Mouse (Mus musculus) lung, adult 2 months (tissue): ENCODE results near the gene AC124502.3. TPM values are rescaled to one million over a fixed set of nuclear protein-coding genes. Genes with fewer than 3 reads are reported as not detected.
A peak's percentile ranks its signal among the peaks of the same experiment; 100 is the strongest.

Source experiments
- DNase-seq: peaks from one replicate; pipeline ENCODE4 v3.0.0; 2022
- H3K4me1 ChIP-seq: fragments of 200-500 bp; 2 replicates; pipeline ENCODE4 v1.6.1; 2011; ENCODE audit warnings: low read length; ENCODE audit not compliant: control insufficient read depth, insufficient read depth
- H3K4me3 ChIP-seq: fragments of 200-500 bp; replicated peaks from 2 replicates; pipeline ENCODE3; 2011; ENCODE audit warnings: low read depth, mild to moderate bottlenecking, control low read depth, low read length; ENCODE audit errors: extremely low read depth
- CTCF ChIP-seq: fragments of 200-500 bp; IDR thresholded peaks from 2 replicates; pipeline ENCODE4 v1.5.1; 2011; ENCODE audit warnings: mild to moderate bottlenecking, low read length, control low read depth; ENCODE audit not compliant: insufficient read depth
- POLR2A ChIP-seq: fragments of 200-500 bp; IDR thresholded peaks from 2 replicates; pipeline ENCODE4 v1.6.1; 2011; ENCODE audit warnings: low read depth, mild to moderate bottlenecking, control low read depth, low read length, borderline replicate concordance; ENCODE audit errors: extremely low read depth
- WGBS: fragments of 180-500 bp; shearing (Covaris S2); methylation state at CpG from one replicate; pipeline ENCODE4 v1.1.7; 2018; 5-methylcytosine and 5-hydroxymethylcytosine counted together
- polyA plus RNA-seq: library from polyadenylated mRNA; depleted of rRNA; stranded (reverse); fragments of >200 nt; gene quantifications from 2 replicates; pipeline ENCODE4 v1.2.3, GENCODE M21; 2012

AC124502.3 gene
- polyA plus RNA-seq, 1 experiment: 0.58 TPM

GRCm38 (mm10) chr19:5004925-5005324 is 33.8 kb upstream of the AC124502.3 start:
- Histone ChIP-seq H3K4me3 (no peak overlapping the region), H3K4me1 (no peaks in the 10 kb centered on the region)
- 55% methylated on average over 4 of the region's 4 CpGs for WGBS
- DNase-seq: no peak
- no peak for TF ChIP-seq CTCF
- no peak for TF ChIP-seq POLR2A

- no peak for TF ChIP-seq POLR2A
- no peak for TF ChIP-seq CTCF
- Histone ChIP-seq H3K4me1 (peaks cover 4% of the 10 kb centered on the region; the same call in 1 of the 2 replicates), H3K4me3 (no peak overlapping the region)
- WGBS: 50% methylated on average over 8 of the region's 8 CpGs
- no peak for DNase-seq
Observed at GRCm38 (mm10) chr19:5013138-5013537, 25.6 kb upstream of the AC124502.3 start.

GRCm38 (mm10) chr19:5014961-5015398 is 23.7 kb upstream of the AC124502.3 start:
- DNase-seq: peak; percentile 31
- peak; percentile 40 for TF ChIP-seq CTCF
- TF ChIP-seq POLR2A: no peak
- WGBS: 9% methylated on average over 8 of the region's 8 CpGs
- Histone ChIP-seq H3K4me3 (no peak overlapping the region), H3K4me1 (peaks cover 4% of the 10 kb centered on the region; the same call in 1 of the 2 replicates)

DNA sequence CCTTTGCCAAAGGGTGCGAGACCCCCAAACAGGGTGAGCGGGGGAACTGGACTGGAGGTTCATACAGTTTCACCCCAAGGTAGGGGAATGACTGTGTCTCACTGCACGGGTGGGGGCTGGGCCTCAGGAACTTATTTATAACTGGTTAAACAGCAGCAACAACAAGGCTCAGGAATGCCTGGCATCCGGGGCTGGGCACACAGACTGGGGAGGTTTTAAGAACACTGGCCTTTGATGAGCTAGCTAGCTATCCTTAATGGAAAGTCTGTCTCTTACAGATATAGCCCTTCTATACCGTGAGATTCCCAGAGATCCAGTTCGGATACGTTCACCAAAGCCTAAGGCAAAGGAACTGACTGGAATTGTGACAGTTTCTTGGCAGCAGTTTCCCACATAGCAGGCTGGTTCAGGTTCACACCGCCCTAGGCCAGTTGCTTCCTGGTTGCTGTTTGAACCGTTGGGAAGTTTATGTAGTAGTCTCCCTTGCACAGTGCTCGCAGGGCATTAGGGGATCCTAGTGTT is 22.4 kb upstream of the AC124502.3 start:
- H3K4me1 ChIP-seq: peaks cover 4% of the 10 kb centered on the region; the same call in 1 of the 2 replicates
- H3K4me3 ChIP-seq: no peak overlapping the region
- TF ChIP-seq POLR2A: no peak
- no peak for TF ChIP-seq CTCF
- peak; percentile 42 for DNase-seq
- 25% methylated on average over 10 of the region's 10 CpGs for WGBS

DNA sequence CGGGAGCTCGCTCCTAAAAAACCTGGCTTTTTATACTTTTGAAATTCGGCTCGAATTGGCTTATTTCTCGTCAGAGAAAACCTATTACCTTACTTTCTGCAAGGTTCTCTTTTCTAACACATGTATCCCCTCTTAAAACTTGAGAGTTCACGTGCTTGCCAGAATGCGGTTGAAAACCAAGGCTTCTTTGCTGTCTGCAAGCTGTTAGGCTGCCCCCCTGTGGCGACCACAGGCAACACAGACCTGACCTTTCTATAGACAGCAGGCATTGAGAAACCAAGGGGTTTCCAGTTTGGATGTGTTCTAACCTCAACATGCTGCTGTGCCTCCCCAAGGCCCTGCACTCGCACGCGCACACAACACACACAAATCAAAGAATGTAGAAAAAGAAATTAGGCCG is 21.9 kb upstream of the AC124502.3 start:
- DNase-seq: peak; percentile 63
- no peak for TF ChIP-seq POLR2A
- TF ChIP-seq CTCF: peak; percentile 81
- peaks cover 4% of the 10 kb centered on the region; the same call in 1 of the 2 replicates for H3K4me1 ChIP-seq
- 18% methylated on average over 12 of the region's 12 CpGs for WGBS
- no peak overlapping the region for H3K4me3 ChIP-seq

GRCm38 (mm10) chr19:5017611-5018010 is 21.1 kb upstream of the AC124502.3 start:
- DNase-seq: no peak
- peaks cover 4% of the 10 kb centered on the region; the same call in 1 of the 2 replicates for H3K4me1 ChIP-seq
- TF ChIP-seq CTCF: no peak
- TF ChIP-seq POLR2A: no peak
- H3K4me3 ChIP-seq: no peak overlapping the region
- WGBS: 74% methylated on average over 4 of the region's 4 CpGs

DNA sequence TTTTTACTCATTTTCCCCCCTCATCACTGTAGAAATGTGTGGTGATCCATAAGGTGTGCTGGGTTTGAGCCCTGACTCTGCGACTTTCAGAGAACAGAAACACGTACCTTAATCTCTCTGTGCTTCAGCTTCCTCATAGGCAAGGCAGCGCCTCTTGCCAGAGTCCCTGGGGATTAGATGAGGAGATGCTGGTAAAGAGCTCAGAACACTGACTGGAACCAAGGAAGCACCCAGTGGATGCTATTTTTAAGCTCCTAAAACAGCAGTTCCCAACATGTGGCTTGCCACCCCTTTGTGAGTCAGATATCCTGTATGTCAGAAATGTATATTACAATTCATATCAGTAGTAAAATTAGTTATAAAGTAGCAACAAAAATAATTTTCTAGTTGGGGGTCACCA is 20.5 kb upstream of the AC124502.3 start:
- WGBS: 74% methylated on average over 3 of the region's 3 CpGs
- DNase-seq: no peak
- peaks cover 4% of the 10 kb centered on the region; the same call in 1 of the 2 replicates for H3K4me1 ChIP-seq
- H3K4me3 ChIP-seq: no peak overlapping the region
- TF ChIP-seq POLR2A: no peak
- TF ChIP-seq CTCF: no peak

DNA sequence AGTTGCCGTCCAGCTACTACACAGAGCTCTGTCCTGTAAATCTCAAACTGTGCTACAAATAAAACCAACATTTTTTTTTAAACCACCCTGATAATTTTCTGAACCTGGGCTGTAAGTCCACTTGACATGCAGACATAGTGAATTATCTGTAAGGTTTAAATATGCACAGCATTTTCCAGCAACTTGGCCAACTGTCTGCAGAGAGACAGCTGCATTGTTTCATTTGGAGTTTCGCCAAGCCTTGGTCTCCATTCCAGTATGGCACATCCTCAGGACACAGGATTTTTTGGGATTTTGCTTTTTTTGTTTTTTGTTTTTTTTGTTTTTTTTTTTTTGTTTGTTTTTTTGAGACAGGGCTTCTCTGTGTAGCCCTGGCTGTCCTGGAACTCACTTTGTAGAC is 17.3 kb upstream of the AC124502.3 start:
- WGBS: 78% methylated on average over 2 of the region's 2 CpGs
- TF ChIP-seq CTCF: no peak
- TF ChIP-seq POLR2A: no peak
- DNase-seq: no peak
- Histone ChIP-seq H3K4me1 (0 out of 2 replicates have a peak, but pooled peaks cover 2% of the 10 kb centered on the region), H3K4me3 (no peak overlapping the region)

- H3K4me1 ChIP-seq: no peaks in the 10 kb centered on the region
- DNase-seq: peak; percentile 88
- WGBS: under 1% methylated on average over 62 of the region's 62 CpGs
- peak within 1 kb of the TSS; percentile 69 for H3K4me3 ChIP-seq
- TF ChIP-seq CTCF (no peak), POLR2A (peak; percentile 89; the same call in 1 of the 2 replicates)
Observed at GRCm38 (mm10) chr19:5023621-5024479, 14.8 kb upstream of the AC124502.3 start, which contains the start of gene Slc29a2. Gene Slc29a2 (plus strand): TSS chr19:5023860.

GRCm38 (mm10) chr19:5026111-5026510 is 12.6 kb upstream of the AC124502.3 start:
- DNase-seq: no peak
- no peak overlapping the region for H3K4me3 ChIP-seq
- TF ChIP-seq POLR2A (no peak), CTCF (no peak)
- no peaks in the 10 kb centered on the region for H3K4me1 ChIP-seq
- 91% methylated on average over 8 of the region's 8 CpGs for WGBS
